Mouse (Mus musculus) bone marrow macrophage, adult 2 months (primary cell): ENCODE measurements around the gene Rbbp6.

Source experiments
- CTCF ChIP-seq: IDR thresholded peaks from 2 replicates; pipeline ENCODE4 v1.5.1; 2012; ENCODE audit warnings: low read depth, mild to moderate bottlenecking, low read length, moderate library complexity
- POLR2A ChIP-seq: IDR thresholded peaks from 2 replicates; pipeline ENCODE4 v1.6.1; 2012; ENCODE audit warnings: mild to moderate bottlenecking, low read depth, low read length, borderline replicate concordance

DNA sequence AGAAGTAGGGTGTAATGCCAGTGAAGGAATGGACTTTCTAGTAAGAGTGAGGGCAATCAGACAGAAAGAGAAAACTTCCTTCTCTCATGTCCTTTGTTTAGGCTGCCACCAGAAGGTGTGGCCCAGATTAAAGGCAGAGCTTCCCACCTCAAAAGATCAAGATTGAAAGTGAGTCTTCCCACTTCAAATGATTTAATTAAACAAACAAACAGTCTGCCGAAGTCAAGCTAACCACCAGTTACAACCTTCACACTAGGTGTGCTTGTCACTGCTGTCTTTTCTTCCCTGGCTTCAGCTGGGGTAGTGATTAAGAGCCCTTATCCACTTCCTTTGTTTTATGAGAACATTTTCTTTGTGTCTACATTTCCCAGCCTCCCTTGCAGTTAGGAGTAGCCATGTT lies 33.3 kb upstream of the Rbbp6 start:
- TF ChIP-seq CTCF (no peak), POLR2A (no peak)
